Mouse (Mus musculus) liver, embryonic 11.5 days (tissue): ENCODE measurements at regions not wholly inside any gene's neighbourhood (a gene's known extent, or its start where the extent isn't known, plus 50 kb on each side); places are given as distances from the start of the nearest gene placed in this dataset.

Experiments used
- ATAC-seq: fragments of 200-750 bp; cut with Nextera tagmentation; replicated peaks from 2 replicates; pipeline ENCODE4 v1.8.0; 2017; ENCODE audit warnings: moderate number of reproducible peaks, mild to moderate bottlenecking, moderate TSS enrichment, moderate library complexity; ENCODE audit not compliant: low FRiP score
- DNase-seq: peaks from one replicate; pipeline ENCODE4 v3.0.0-alpha.2; 2017; ENCODE audit warnings: low spot score
- H3K27ac ChIP-seq: fragments of 300-500 bp; sonication (generic); 2 replicates; pipeline ENCODE4 v1.5.1; 2014; ENCODE audit warnings: mild to moderate bottlenecking, low read depth, low read length, control low read depth
- H3K27me3 ChIP-seq: fragments of 300-500 bp; sonication (generic); replicated peaks from 2 replicates; pipeline ENCODE4 v1.6.1; 2014; ENCODE audit warnings: low read length, mixed read lengths; ENCODE audit not compliant: control insufficient read depth, insufficient read depth
- H3K36me3 ChIP-seq: fragments of 300-500 bp; sonication (generic); 2 replicates; pipeline ENCODE4 v1.6.1; 2014; ENCODE audit warnings: mild to moderate bottlenecking, low read length, moderate library complexity, mixed read lengths; ENCODE audit not compliant: control insufficient read depth, insufficient read depth
- H3K4me1 ChIP-seq: fragments of 300-500 bp; sonication (generic); replicated peaks from 2 replicates; pipeline ENCODE4 v1.6.1; 2014; ENCODE audit warnings: low read length, mixed read lengths; ENCODE audit not compliant: control insufficient read depth, insufficient read depth
- H3K4me2 ChIP-seq: fragments of 300-500 bp; sonication (generic); 2 replicates; pipeline ENCODE4 v1.6.1; 2014; ENCODE audit warnings: mild to moderate bottlenecking, control low read depth, moderate library complexity
- H3K4me3 ChIP-seq: fragments of 300-500 bp; sonication (generic); 2 replicates; pipeline ENCODE4 v1.5.1; 2014; ENCODE audit warnings: low read depth, low read length, control low read depth
- H3K9ac ChIP-seq: fragments of 300-500 bp; sonication (generic); 2 replicates; pipeline ENCODE4 v1.6.1; 2014; ENCODE audit warnings: low read depth, low read length, control low read depth
- H3K9me3 ChIP-seq: fragments of 300-500 bp; sonication (generic); 2 replicates; pipeline ENCODE4 v1.6.1; 2016; ENCODE audit warnings: low read length, inconsistent platforms, mixed read lengths; ENCODE audit not compliant: control insufficient read depth
- WGBS: fragments of 180-500 bp; shearing (Covaris S2); extraction: QIAGEN DNeasy Blood & Tissue Kit; methylation state at CpG from one replicate; pipeline ENCODE4 v1.1.7; 2014; 5-methylcytosine and 5-hydroxymethylcytosine counted together

DNA sequence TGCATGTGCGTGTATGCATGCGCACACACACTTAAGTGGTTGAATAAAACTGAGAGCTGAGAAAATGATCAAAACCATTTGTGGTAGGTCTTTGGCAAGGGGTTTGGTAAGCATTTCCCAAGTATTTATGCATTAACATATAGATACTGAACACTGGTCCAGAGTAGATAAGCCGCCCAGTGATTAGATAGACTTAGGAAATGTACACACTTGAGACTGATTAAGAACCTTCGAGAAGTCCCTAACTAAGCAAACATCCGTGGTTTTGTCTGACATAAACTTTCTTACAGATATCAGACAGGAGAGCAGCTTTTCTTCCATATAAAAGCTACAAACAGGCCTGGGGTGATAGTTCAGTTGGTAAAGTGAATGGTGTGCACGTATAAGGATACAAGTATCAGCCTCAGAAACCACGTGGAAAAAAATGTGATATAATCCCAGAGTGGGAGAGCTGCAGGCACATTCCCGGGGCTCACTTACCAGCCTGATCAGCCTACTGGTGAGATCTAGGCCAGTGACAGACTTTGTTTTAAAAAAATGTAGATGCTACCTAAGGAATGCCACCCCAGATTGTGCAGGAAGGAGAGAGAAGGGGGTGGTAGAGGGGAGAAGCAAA is 252.3 kb upstream of the Xrcc4 start:
- Histone ChIP-seq H3K9me3 (no peaks in the 10 kb centered on the region), H3K9ac (no peak overlapping the region), H3K27ac (no peak overlapping the region), H3K27me3 (no peaks in the 10 kb centered on the region), H3K36me3 (no peaks in the 10 kb centered on the region), H3K4me2 (no peak overlapping the region), H3K4me1 (no peaks in the 10 kb centered on the region), H3K4me3 (no peak overlapping the region)
- ATAC-seq: no peak
- DNase-seq: no peak
- 59% methylated on average over 8 of the region's 8 CpGs for WGBS

DNA sequence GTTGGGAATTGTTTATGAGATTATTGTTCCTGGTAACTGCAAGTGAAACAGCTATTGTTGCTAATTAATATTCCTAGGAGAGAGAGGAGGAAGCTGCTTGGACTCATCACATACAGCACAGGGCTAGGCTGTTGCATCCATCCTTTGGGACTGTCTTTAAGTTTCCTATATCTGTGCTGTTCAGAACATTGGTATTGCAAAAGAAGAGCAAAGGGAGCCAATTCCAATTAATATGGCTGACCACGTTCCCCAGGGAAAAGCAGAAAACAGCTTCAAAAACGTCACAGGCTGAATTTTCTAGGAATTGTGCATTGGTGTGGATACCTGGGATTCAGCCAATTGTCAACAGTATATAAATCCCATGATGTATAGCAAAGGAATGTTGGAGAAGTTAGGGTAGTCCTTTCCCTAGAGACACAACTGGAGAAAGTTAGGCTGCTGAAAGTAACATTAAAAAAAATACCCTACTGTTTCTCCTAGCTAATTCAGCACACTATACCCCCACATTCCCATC is 251.3 kb upstream of the Xrcc4 start:
- no peak overlapping the region for H3K4me2 ChIP-seq
- no peaks in the 10 kb centered on the region for H3K36me3 ChIP-seq
- no peaks in the 10 kb centered on the region for H3K4me1 ChIP-seq
- H3K9ac ChIP-seq: no peak overlapping the region
- no peak for ATAC-seq
- no peaks in the 10 kb centered on the region for H3K9me3 ChIP-seq
- 66% methylated on average over 2 of the region's 2 CpGs for WGBS
- DNase-seq: no peak
- no peaks in the 10 kb centered on the region for H3K27me3 ChIP-seq
- H3K27ac ChIP-seq: no peak overlapping the region
- H3K4me3 ChIP-seq: no peak overlapping the region

DNA sequence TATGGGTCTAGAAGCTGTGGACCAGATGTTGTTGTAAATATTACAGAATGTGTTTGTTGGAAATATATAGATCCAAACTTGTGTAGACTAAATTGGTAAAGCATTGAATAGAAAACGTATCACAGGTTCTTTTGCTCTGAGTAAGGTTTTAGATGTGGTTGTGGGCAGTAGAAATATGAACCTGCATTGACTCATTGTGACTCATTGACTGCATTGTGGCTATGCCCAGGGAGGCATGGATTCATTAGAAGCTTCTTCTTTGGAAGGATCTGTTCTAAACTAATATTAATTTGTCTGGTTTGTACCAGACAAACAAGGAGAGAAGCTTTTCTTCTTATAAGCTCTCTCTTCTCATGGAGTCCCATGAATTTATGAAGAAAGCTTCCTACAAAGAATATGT is 248.2 kb upstream of the Xrcc4 start:
- WGBS: 76% methylated on average over 1 of the region's 1 CpGs
- no peak for DNase-seq
- Histone ChIP-seq H3K4me1 (no peaks in the 10 kb centered on the region), H3K27ac (no peak overlapping the region), H3K9ac (no peak overlapping the region), H3K27me3 (no peaks in the 10 kb centered on the region), H3K9me3 (no peaks in the 10 kb centered on the region), H3K4me3 (no peak overlapping the region), H3K4me2 (no peak overlapping the region), H3K36me3 (no peaks in the 10 kb centered on the region)
- no peak for ATAC-seq

DNA sequence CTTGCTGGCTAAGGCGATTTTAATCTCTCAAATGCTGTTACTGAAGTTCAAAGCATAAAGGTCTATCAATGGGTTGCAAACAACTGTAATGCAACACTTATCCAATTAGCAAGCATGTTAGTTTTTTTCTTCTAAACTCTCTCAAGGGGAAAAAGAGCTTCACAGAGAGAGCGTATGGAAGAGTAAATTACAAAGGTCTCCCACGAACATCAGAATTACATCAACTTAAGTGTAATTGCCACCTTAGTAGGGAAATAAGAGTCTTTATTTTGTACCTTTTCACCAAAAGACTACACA is 246.3 kb upstream of the Xrcc4 start:
- DNase-seq (no peak), ATAC-seq (no peak)
- Histone ChIP-seq H3K9me3 (no peaks in the 10 kb centered on the region), H3K27ac (no peak overlapping the region), H3K9ac (no peak overlapping the region), H3K27me3 (no peaks in the 10 kb centered on the region), H3K36me3 (no peaks in the 10 kb centered on the region), H3K4me1 (no peaks in the 10 kb centered on the region), H3K4me3 (no peak overlapping the region), H3K4me2 (no peak overlapping the region)
- WGBS: 75% methylated on average over 3 of the region's 3 CpGs

DNA sequence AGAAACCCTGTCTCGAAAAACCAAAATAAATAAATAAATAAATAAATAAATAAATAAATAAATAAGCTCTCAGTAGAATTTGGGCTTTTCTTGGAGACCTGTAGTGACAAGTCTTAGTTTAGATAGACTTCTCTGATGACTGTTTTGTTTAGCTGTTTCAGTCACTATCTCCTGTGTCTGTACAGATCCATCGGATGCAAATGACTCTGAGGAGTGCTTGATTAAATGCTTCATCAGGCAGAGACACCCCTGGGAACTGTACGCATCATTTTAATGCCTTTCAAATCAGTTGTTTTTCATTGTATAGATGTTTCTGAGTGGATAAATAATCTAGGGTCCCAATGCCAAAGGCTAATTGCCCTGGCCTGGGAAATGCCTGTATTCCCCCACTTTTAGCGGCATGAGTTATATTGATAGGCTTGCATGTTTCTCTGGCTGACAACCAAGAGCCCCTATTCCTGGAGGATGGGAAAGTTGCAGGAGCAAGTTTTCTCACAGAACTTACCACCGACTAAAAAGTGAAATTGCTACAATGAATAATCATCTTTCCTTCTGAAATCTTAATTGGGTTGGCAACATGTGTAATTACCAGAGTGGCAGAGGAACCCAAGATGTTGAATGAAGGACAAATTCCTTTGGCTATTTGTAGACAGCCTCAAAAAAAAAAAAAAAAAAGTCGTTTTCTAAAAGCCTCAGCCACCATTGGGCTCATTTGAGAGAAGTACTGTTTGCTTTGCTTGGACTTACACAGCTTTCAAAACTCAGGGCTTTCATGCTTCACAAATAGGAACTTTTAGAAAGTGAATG is 245.7 kb upstream of the Xrcc4 start:
- Histone ChIP-seq H3K27ac (no peak overlapping the region), H3K27me3 (no peaks in the 10 kb centered on the region), H3K4me1 (no peaks in the 10 kb centered on the region), H3K4me2 (no peak overlapping the region), H3K9me3 (no peaks in the 10 kb centered on the region), H3K9ac (no peak overlapping the region), H3K4me3 (no peak overlapping the region), H3K36me3 (no peaks in the 10 kb centered on the region)
- no peak for ATAC-seq
- 67% methylated on average over 6 of the region's 6 CpGs for WGBS
- DNase-seq: no peak

DNA sequence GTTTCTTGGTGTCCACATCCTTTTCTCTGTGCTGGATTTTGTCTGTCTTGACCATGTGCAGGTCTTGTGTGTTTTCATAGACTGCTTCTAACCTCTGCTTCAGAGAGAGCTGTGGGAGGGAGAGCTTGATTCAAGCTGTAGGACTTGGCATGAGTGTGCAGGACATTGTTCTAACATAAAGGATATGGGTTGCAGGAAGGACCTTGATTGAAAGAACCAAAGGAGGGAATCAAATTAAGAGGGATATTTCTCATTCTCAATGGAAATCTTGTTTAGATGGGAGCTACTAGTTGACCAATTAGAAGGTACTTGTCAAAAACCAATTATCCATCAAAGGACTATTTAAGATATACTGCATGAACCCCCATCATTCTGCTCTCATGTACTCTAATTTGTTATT is 244.9 kb upstream of the Xrcc4 start:
- no peaks in the 10 kb centered on the region for H3K9me3 ChIP-seq
- ATAC-seq (no peak), DNase-seq (no peak)
- H3K27ac ChIP-seq: no peak overlapping the region
- H3K4me3 ChIP-seq: no peak overlapping the region
- no peaks in the 10 kb centered on the region for H3K27me3 ChIP-seq
- H3K4me2 ChIP-seq: no peak overlapping the region
- H3K36me3 ChIP-seq: no peaks in the 10 kb centered on the region
- no peaks in the 10 kb centered on the region for H3K4me1 ChIP-seq
- no peak overlapping the region for H3K9ac ChIP-seq

DNA sequence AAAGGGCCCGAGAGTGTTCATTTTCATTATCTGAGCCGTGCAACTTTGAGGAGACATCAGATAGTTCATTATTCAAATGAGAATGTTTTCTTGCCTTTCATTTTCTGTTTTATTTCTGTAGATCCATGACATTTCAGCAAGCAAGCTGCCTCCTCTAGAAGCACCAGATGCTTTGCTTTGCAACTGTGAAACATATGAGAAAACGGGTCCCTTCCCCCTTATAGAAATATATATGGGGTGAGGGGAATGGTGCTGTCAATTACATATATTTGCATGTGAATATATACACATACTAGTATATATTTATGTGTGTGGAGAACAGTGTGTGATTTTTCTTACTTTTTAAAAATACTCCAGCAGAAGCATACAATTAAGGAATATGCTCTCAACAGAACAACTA is 235.8 kb upstream of the Xrcc4 start:
- Histone ChIP-seq H3K9me3 (no peaks in the 10 kb centered on the region), H3K4me2 (no peak overlapping the region), H3K4me1 (no peaks in the 10 kb centered on the region), H3K4me3 (no peak overlapping the region), H3K9ac (no peak overlapping the region), H3K27ac (no peak overlapping the region), H3K36me3 (no peaks in the 10 kb centered on the region), H3K27me3 (no peaks in the 10 kb centered on the region)
- 73% methylated on average over 3 of the region's 3 CpGs for WGBS
- DNase-seq (no peak), ATAC-seq (no peak)

DNA sequence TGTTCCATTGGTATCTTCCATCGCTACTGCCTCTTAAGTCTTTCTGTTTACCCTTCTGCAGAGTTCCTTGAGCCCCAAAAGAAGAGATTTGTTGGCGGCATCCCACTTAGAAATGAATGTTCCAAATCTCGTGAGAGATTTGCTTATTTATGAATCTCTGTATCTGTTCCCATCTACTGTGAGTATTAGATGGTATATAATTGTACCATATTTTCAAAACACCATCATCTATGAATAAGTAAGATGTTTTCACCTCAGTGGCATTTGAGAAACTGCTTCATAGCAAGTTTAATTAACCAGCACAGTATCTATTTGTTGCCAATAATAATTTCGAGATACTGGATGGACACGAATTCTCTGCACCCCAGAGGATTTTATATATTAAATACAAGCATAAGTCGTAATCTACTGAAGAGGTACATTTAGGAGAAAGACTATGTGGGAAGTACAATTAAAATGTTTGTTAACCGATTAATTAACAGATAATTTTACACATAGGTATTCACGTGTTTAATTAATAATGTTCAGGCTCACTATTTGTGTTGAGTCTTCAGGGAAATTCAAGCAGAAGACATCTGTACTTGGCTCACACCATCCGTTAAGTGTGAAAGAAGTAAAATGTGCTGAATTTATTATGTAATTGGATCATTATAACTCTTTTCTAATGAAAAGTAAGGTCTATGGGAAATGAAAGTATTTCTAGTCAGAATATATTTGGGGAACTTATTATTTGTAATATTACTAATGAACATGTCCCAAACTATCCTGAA is 224.0 kb upstream of the Xrcc4 start:
- DNase-seq: no peak
- Histone ChIP-seq H3K9me3 (no peaks in the 10 kb centered on the region), H3K27ac (no peak overlapping the region), H3K4me2 (no peak overlapping the region), H3K4me3 (no peak overlapping the region), H3K4me1 (no peaks in the 10 kb centered on the region), H3K36me3 (no peaks in the 10 kb centered on the region), H3K27me3 (no peaks in the 10 kb centered on the region), H3K9ac (no peak overlapping the region)
- no peak for ATAC-seq
- WGBS: 83% methylated on average over 9 of the region's 9 CpGs
